Mouse (Mus musculus): ENCODE data around the gene Col4a3. TPM values are rescaled to one million over a fixed set of nuclear protein-coding genes. Genes with fewer than 3 reads are reported as not detected.

Gene Col4a3
- polyA plus RNA-seq, 1 experiment from 2014 or later, result 0.24 TPM

GRCm38 (mm10) chr1:82741539-82741938, 154.8 kb downstream of the Col4a3 start:
- H3K27ac ChIP-seq (ENCODE audit: low read length), result no peak overlapping the region
- ATAC-seq, result no peak
- H3K4me3 ChIP-seq (replicated peaks; ENCODE audit: low read length), result no peak overlapping the region
- no peaks in the 10 kb centered on the region for H3K4me1 ChIP-seq (replicated peaks; ENCODE audit: control insufficient read depth, insufficient read depth, low read length)
- no peaks in the 10 kb centered on the region for H3K9me3 ChIP-seq (ENCODE audit: control insufficient read depth, low read length)
- no peak overlapping the region for H3K9ac ChIP-seq (replicated peaks; ENCODE audit: low read depth, low read length)
- 85% methylated on average over 7 of the region's 7 CpGs for WGBS
- peaks cover 11% of the 10 kb centered on the region for H3K36me3 ChIP-seq (ENCODE audit: control insufficient read depth, insufficient read depth)
- no peak overlapping the region for H3K4me2 ChIP-seq (ENCODE audit: low read length)
- no peaks in the 10 kb centered on the region for H3K27me3 ChIP-seq (replicated peaks; ENCODE audit: control insufficient read depth, insufficient read depth, low read length)

GRCm38 (mm10) chr1:82743962-82744361, 157.2 kb downstream of the Col4a3 start:
- Histone ChIP-seq H3K4me1 (replicated peaks; ENCODE audit: control insufficient read depth, insufficient read depth, low read length) (no peaks in the 10 kb centered on the region), H3K36me3 (ENCODE audit: control insufficient read depth, insufficient read depth) (peaks cover 8% of the 10 kb centered on the region), H3K9me3 (ENCODE audit: control insufficient read depth, low read length) (no peaks in the 10 kb centered on the region), H3K27ac (ENCODE audit: low read length) (no peak overlapping the region), H3K4me3 (replicated peaks; ENCODE audit: low read length) (no peak overlapping the region), H3K27me3 (replicated peaks; ENCODE audit: control insufficient read depth, insufficient read depth, low read length) (no peaks in the 10 kb centered on the region), H3K9ac (replicated peaks; ENCODE audit: low read depth, low read length) (no peak overlapping the region), H3K4me2 (ENCODE audit: low read length) (no peak overlapping the region)
- ATAC-seq, result no peak
- 89% methylated on average over 3 of the region's 3 CpGs for WGBS

GRCm38 (mm10) chr1:82746408-82746807, 159.7 kb downstream of the Col4a3 start:
- no peaks in the 10 kb centered on the region for H3K4me1 ChIP-seq (replicated peaks; ENCODE audit: control insufficient read depth, insufficient read depth, low read length)
- peaks cover 12% of the 10 kb centered on the region for H3K36me3 ChIP-seq (ENCODE audit: control insufficient read depth, insufficient read depth)
- no peak overlapping the region for H3K4me2 ChIP-seq (ENCODE audit: low read length)
- 92% methylated on average over 4 of the region's 4 CpGs for WGBS
- H3K27me3 ChIP-seq (replicated peaks; ENCODE audit: control insufficient read depth, insufficient read depth, low read length), result no peaks in the 10 kb centered on the region
- H3K9me3 ChIP-seq (ENCODE audit: control insufficient read depth, low read length), result no peaks in the 10 kb centered on the region
- no peak overlapping the region for H3K27ac ChIP-seq (ENCODE audit: low read length)
- 0 out of 2 replicates have a peak, but pooled peaks have one; percentile 18 for ATAC-seq
- no peak overlapping the region for H3K4me3 ChIP-seq (replicated peaks; ENCODE audit: low read length)
- no peak overlapping the region for H3K9ac ChIP-seq (replicated peaks; ENCODE audit: low read depth, low read length)

- Histone ChIP-seq H3K4me1 (replicated peaks; ENCODE audit: control insufficient read depth, insufficient read depth, low read length) (no peaks in the 10 kb centered on the region), H3K27me3 (replicated peaks; ENCODE audit: control insufficient read depth, insufficient read depth, low read length) (no peaks in the 10 kb centered on the region), H3K4me2 (ENCODE audit: low read length) (no peak overlapping the region), H3K36me3 (ENCODE audit: control insufficient read depth, insufficient read depth) (peaks cover 9% of the 10 kb centered on the region), H3K9ac (replicated peaks; ENCODE audit: low read depth, low read length) (no peak overlapping the region), H3K4me3 (replicated peaks; ENCODE audit: low read length) (no peak overlapping the region), H3K27ac (ENCODE audit: low read length) (no peak overlapping the region), H3K9me3 (ENCODE audit: control insufficient read depth, low read length) (no peaks in the 10 kb centered on the region)
- no peak for ATAC-seq
- WGBS, result 93% methylated on average over 2 of the region's 2 CpGs
Observed at GRCm38 (mm10) chr1:82747714-82748452, 161.2 kb downstream of the Col4a3 start.

- Histone ChIP-seq H3K4me1 (replicated peaks; ENCODE audit: control insufficient read depth, insufficient read depth, low read length) (no peaks in the 10 kb centered on the region), H3K9me3 (ENCODE audit: control insufficient read depth, low read length) (peaks cover 3% of the 10 kb centered on the region; the same call in 1 of the 2 replicates), H3K36me3 (ENCODE audit: control insufficient read depth, insufficient read depth) (peaks cover 13% of the 10 kb centered on the region), H3K4me3 (replicated peaks; ENCODE audit: low read length) (no peak overlapping the region), H3K9ac (replicated peaks; ENCODE audit: low read depth, low read length) (no peak overlapping the region), H3K4me2 (ENCODE audit: low read length) (no peak overlapping the region), H3K27me3 (replicated peaks; ENCODE audit: control insufficient read depth, insufficient read depth, low read length) (no peaks in the 10 kb centered on the region), H3K27ac (ENCODE audit: low read length) (no peak overlapping the region)
- no peak for ATAC-seq
- 88% methylated on average over 1 of the region's 1 CpGs for WGBS
Observed at GRCm38 (mm10) chr1:82759520-82759919, 172.8 kb downstream of the Col4a3 start.

GRCm38 (mm10) chr1:82761454-82762169, 174.9 kb downstream of the Col4a3 start:
- H3K36me3 ChIP-seq (ENCODE audit: control insufficient read depth, insufficient read depth), result peaks cover 7% of the 10 kb centered on the region; the same call in 1 of the 2 replicates
- no peak overlapping the region for H3K27ac ChIP-seq (ENCODE audit: low read length)
- H3K27me3 ChIP-seq (replicated peaks; ENCODE audit: control insufficient read depth, insufficient read depth, low read length), result no peaks in the 10 kb centered on the region
- no peak for ATAC-seq
- no peaks in the 10 kb centered on the region for H3K4me1 ChIP-seq (replicated peaks; ENCODE audit: control insufficient read depth, insufficient read depth, low read length)
- H3K9me3 ChIP-seq (ENCODE audit: control insufficient read depth, low read length), result peaks cover 3% of the 10 kb centered on the region; the same call in 1 of the 2 replicates
- H3K9ac ChIP-seq (replicated peaks; ENCODE audit: low read depth, low read length), result no peak overlapping the region
- no peak overlapping the region for H3K4me2 ChIP-seq (ENCODE audit: low read length)
- no peak overlapping the region for H3K4me3 ChIP-seq (replicated peaks; ENCODE audit: low read length)
- WGBS, result 94% methylated on average over 8 of the region's 8 CpGs

- H3K4me1 ChIP-seq (replicated peaks; ENCODE audit: control insufficient read depth, insufficient read depth, low read length), result no peaks in the 10 kb centered on the region
- H3K36me3 ChIP-seq (ENCODE audit: control insufficient read depth, insufficient read depth), result peaks cover 7% of the 10 kb centered on the region; the same call in 1 of the 2 replicates
- ATAC-seq, result no peak
- no peak overlapping the region for H3K9ac ChIP-seq (replicated peaks; ENCODE audit: low read depth, low read length)
- H3K9me3 ChIP-seq (ENCODE audit: control insufficient read depth, low read length), result peaks cover 3% of the 10 kb centered on the region; the same call in 1 of the 2 replicates
- no peaks in the 10 kb centered on the region for H3K27me3 ChIP-seq (replicated peaks; ENCODE audit: control insufficient read depth, insufficient read depth, low read length)
- H3K4me2 ChIP-seq (ENCODE audit: low read length), result no peak overlapping the region
- H3K4me3 ChIP-seq (replicated peaks; ENCODE audit: low read length), result no peak overlapping the region
- WGBS, result 93% methylated on average over 1 of the region's 1 CpGs
- H3K27ac ChIP-seq (ENCODE audit: low read length), result no peak overlapping the region
Observed at GRCm38 (mm10) chr1:82762274-82762673, 175.6 kb downstream of the Col4a3 start.

GRCm38 (mm10) chr1:82766227-82766626, 179.5 kb downstream of the Col4a3 start:
- Histone ChIP-seq H3K36me3 (ENCODE audit: control insufficient read depth, insufficient read depth) (peaks cover 7% of the 10 kb centered on the region; the same call in 1 of the 2 replicates), H3K4me2 (ENCODE audit: low read length) (no peak overlapping the region), H3K9ac (replicated peaks; ENCODE audit: low read depth, low read length) (no peak overlapping the region), H3K4me3 (replicated peaks; ENCODE audit: low read length) (no peak overlapping the region), H3K27me3 (replicated peaks; ENCODE audit: control insufficient read depth, insufficient read depth, low read length) (no peaks in the 10 kb centered on the region), H3K4me1 (replicated peaks; ENCODE audit: control insufficient read depth, insufficient read depth, low read length) (no peaks in the 10 kb centered on the region), H3K27ac (ENCODE audit: low read length) (no peak overlapping the region), H3K9me3 (ENCODE audit: control insufficient read depth, low read length) (peaks cover 3% of the 10 kb centered on the region; the same call in 1 of the 2 replicates)
- 78% methylated on average over 1 of the region's 1 CpGs for WGBS
- no peak for ATAC-seq

- Histone ChIP-seq H3K36me3 (ENCODE audit: control insufficient read depth, insufficient read depth) (peaks cover 7% of the 10 kb centered on the region; the same call in 1 of the 2 replicates), H3K4me2 (ENCODE audit: low read length) (no peak overlapping the region), H3K27ac (ENCODE audit: low read length) (no peak overlapping the region), H3K4me3 (replicated peaks; ENCODE audit: low read length) (no peak overlapping the region), H3K9me3 (ENCODE audit: control insufficient read depth, low read length) (peaks cover 3% of the 10 kb centered on the region; the same call in 1 of the 2 replicates), H3K9ac (replicated peaks; ENCODE audit: low read depth, low read length) (no peak overlapping the region), H3K4me1 (replicated peaks; ENCODE audit: control insufficient read depth, insufficient read depth, low read length) (no peaks in the 10 kb centered on the region), H3K27me3 (replicated peaks; ENCODE audit: control insufficient read depth, insufficient read depth, low read length) (no peaks in the 10 kb centered on the region)
- 84% methylated on average over 4 of the region's 4 CpGs for WGBS
- ATAC-seq, result no peak
Observed at GRCm38 (mm10) chr1:82766641-82767040, 179.9 kb downstream of the Col4a3 start.

Data from forebrain, embryonic 16.5 days (tissue).